Mouse (Mus musculus) left cerebral cortex, postnatal 10 days (tissue): ENCODE measurements at regions not wholly inside any gene's neighbourhood (a gene's known extent, or its start where the extent isn't known, plus 50 kb on each side); places are given as distances from the start of the nearest gene placed in this dataset.
"Not testable (repeated sequence)": the region's sequence is repeated elsewhere in the genome, so short reads cannot be mapped to it uniquely, and the experiment has no call there.

Source experiments
- DNase-seq, 2 experiments: peaks; one replicate each; pipeline ENCODE4 v3.0.0; 2021 to 2022; ENCODE audit warnings: low spot score in 2 of 2, mixed read lengths in 1 of 2; ENCODE audit errors: extremely low spot score in 1 of 2
- intact Hi-C: fragments of 180-260 bp; cut with DNase I; formaldehyde crosslinking; loops from one replicate; pipeline ENCODE4 v1.15.1; 2025

- no peak for DNase-seq
- intact Hi-C loops: no loop called here
Measured at GRCm38 (mm10) chr1:113550172-113550571, 1685.5 kb upstream of the Dsel start.

GRCm38 (mm10) chr1:113539981-113540380, 1675.3 kb upstream of the Dsel start:
- no peak for DNase-seq
- intact Hi-C loops: no loop called here

GRCm38 (mm10) chr1:113530553-113530952, 1665.8 kb upstream of the Dsel start:
- intact Hi-C loops: no loop called here
- no peak for DNase-seq

GRCm38 (mm10) chr1:113495987-113496386, 1631.3 kb upstream of the Dsel start:
- intact Hi-C loops: no loop called here
- DNase-seq: no peak

- DNase-seq: no peak
- intact Hi-C loops: no loop called here
Measured at GRCm38 (mm10) chr1:113490243-113491003, 1625.7 kb upstream of the Dsel start.

GRCm38 (mm10) chr1:113456538-113457273, 1592.0 kb upstream of the Dsel start:
- DNase-seq: peak in 1 of 2 experiments; percentile 2
- intact Hi-C loops: no loop called here

- DNase-seq: no peak
- intact Hi-C loops: no loop called here
Measured at GRCm38 (mm10) chr1:113433701-113434100, 1569.0 kb upstream of the Dsel start.

GRCm38 (mm10) chr1:113431266-113431665, 1566.5 kb upstream of the Dsel start:
- intact Hi-C loops: no loop called here
- peak in 1 of 2 experiments; percentile 12 for DNase-seq

- DNase-seq: peak in 1 of 2 experiments; percentile 15
- intact Hi-C loops: no loop called here
Measured at GRCm38 (mm10) chr1:113412858-113413257, 1548.1 kb upstream of the Dsel start.

- intact Hi-C loops: no loop called here
- DNase-seq: no peak
Measured at GRCm38 (mm10) chr1:113395267-113395824, 1530.6 kb upstream of the Dsel start.

- DNase-seq, intact Hi-C loops: not testable (repeated sequence)
Measured at GRCm38 (mm10) chr1:113394326-113394725, 1529.6 kb upstream of the Dsel start.

- DNase-seq: no peak
Measured at GRCm38 (mm10) chr1:113392962-113393361, 1528.2 kb upstream of the Dsel start.

GRCm38 (mm10) chr1:113389920-113390319, 1525.2 kb upstream of the Dsel start:
- no peak for DNase-seq
- intact Hi-C loops: no loop called here

More at GRCm38 (mm10) chr1:113392962-113393361, 1528.2 kb upstream of the Dsel start:
- intact Hi-C loops: no loop called here

GRCm38 (mm10) chr1:113384888-113385430, 1520.2 kb upstream of the Dsel start:
- intact Hi-C loops: no loop called here
- DNase-seq: no peak

GRCm38 (mm10) chr1:113383717-113384116, 1519.0 kb upstream of the Dsel start:
- DNase-seq: no peak
- intact Hi-C loops: no loop called here

- intact Hi-C loops: no loop called here
- DNase-seq: no peak
Measured at GRCm38 (mm10) chr1:113372679-113373078, 1508.0 kb upstream of the Dsel start.

GRCm38 (mm10) chr1:113358242-113358641, 1493.5 kb upstream of the Dsel start:
- peak in 1 of 2 experiments; percentile 15 for DNase-seq
- intact Hi-C loops: no loop called here

- DNase-seq: no peak
- intact Hi-C loops: no loop called here
Measured at GRCm38 (mm10) chr1:113308037-113308436, 1443.3 kb upstream of the Dsel start.

GRCm38 (mm10) chr1:113297807-113298206, 1433.1 kb upstream of the Dsel start:
- DNase-seq: peak; percentile 54 to 63
- intact Hi-C loops: no loop called here

GRCm38 (mm10) chr1:113288242-113288641, 1423.5 kb upstream of the Dsel start:
- DNase-seq: no peak
- intact Hi-C loops: no loop called here
